Mouse (Mus musculus): ENCODE measurements around the gene Brf1. TPM values are rescaled to one million over a fixed set of nuclear protein-coding genes. Genes with fewer than 3 reads are reported as not detected.

Gene Brf1
- 50.0 and 54.3 TPM in 2 replicates for polyA plus RNA-seq (2014; fragmentation: Nextera tagmentation; extraction: Ambion mirVana)

GRCm38 (mm10) chr12:113000294-113001132 is at the start of gene Brf1:
Brf1 (minus strand) TSS chr12:113000704.
- WGBS: under 1% methylated on average over 56 of the region's 96 CpGs
- Histone ChIP-seq H3K27me3 (replicated peaks; ENCODE audit: control insufficient read depth, insufficient read depth, low read length) (no peaks in the 10 kb centered on the region), H3K4me3 (ENCODE audit: low read depth, low read length) (peak within 1 kb of the TSS; percentile 97), H3K36me3 (ENCODE audit: control insufficient read depth, insufficient read depth, low read length) (0 out of 2 replicates have a peak, but pooled peaks cover 8% of the 10 kb centered on the region), H3K4me1 (ENCODE audit: control insufficient read depth, insufficient read depth, low read length) (peaks cover 9% of the 10 kb centered on the region), H3K4me2 (ENCODE audit: low read depth, low read length) (peak within 1 kb of the TSS; percentile 89), H3K9ac (ENCODE audit: low read depth, low read length) (peak within 1 kb of the TSS; percentile 97), H3K27ac (replicated peaks; ENCODE audit: low read depth, low read length) (peak within 1 kb of the TSS; percentile 90), H3K9me3 (ENCODE audit: control insufficient read depth, low read length) (no peaks in the 10 kb centered on the region)
- ATAC-seq (ENCODE audit: low read depth) (peak; percentile 97), DNase-seq (ENCODE audit: low spot score) (peak; percentile 99)

GRCm38 (mm10) chr12:113049836-113050235 is 49.3 kb upstream of the Brf1 start:
- Histone ChIP-seq H3K9me3 (ENCODE audit: control insufficient read depth, low read length) (no peaks in the 10 kb centered on the region), H3K4me3 (ENCODE audit: low read depth, low read length) (no peak overlapping the region), H3K4me1 (ENCODE audit: control insufficient read depth, insufficient read depth, low read length) (peaks cover 10% of the 10 kb centered on the region; the same call in 1 of the 2 replicates), H3K27ac (replicated peaks; ENCODE audit: low read depth, low read length) (no peak overlapping the region), H3K4me2 (ENCODE audit: low read depth, low read length) (no peak overlapping the region), H3K36me3 (ENCODE audit: control insufficient read depth, insufficient read depth, low read length) (peaks cover 70% of the 10 kb centered on the region), H3K27me3 (replicated peaks; ENCODE audit: control insufficient read depth, insufficient read depth, low read length) (no peaks in the 10 kb centered on the region), H3K9ac (ENCODE audit: low read depth, low read length) (no peak overlapping the region)
- no peak for ATAC-seq (ENCODE audit: low read depth)
- DNase-seq (ENCODE audit: low spot score): no peak
- WGBS: 98% methylated on average over 9 of the region's 9 CpGs

DNA sequence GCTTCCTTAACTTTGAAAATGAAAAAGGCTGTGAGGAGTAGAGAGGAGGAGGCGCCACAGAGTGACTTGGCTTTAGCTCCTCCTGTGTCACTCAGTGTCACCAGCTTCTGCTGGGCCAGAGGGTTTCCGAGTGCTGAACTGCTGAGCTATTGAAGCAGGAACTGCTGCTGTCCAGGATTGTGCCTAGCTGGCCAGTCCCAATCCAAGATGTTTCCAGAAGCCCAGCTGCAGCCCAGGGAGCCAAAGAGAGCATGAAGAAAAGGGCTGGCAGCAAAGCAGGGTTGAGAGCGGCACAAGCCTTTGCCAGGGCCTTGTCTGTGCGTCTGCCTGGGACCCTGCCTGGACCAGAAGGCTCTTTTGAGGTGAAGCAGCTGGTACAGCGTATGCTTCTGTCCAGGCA is 47.6 kb upstream of the Brf1 start:
- Histone ChIP-seq H3K36me3 (ENCODE audit: control insufficient read depth, insufficient read depth, low read length) (peaks cover 57% of the 10 kb centered on the region), H3K4me3 (ENCODE audit: low read depth, low read length) (no peak overlapping the region), H3K27ac (replicated peaks; ENCODE audit: low read depth, low read length) (no peak overlapping the region), H3K9me3 (ENCODE audit: control insufficient read depth, low read length) (no peaks in the 10 kb centered on the region), H3K9ac (ENCODE audit: low read depth, low read length) (no peak overlapping the region), H3K4me2 (ENCODE audit: low read depth, low read length) (no peak overlapping the region), H3K27me3 (replicated peaks; ENCODE audit: control insufficient read depth, insufficient read depth, low read length) (no peaks in the 10 kb centered on the region), H3K4me1 (ENCODE audit: control insufficient read depth, insufficient read depth, low read length) (peaks cover 15% of the 10 kb centered on the region)
- 94% methylated on average over 5 of the region's 5 CpGs for WGBS
- ATAC-seq (ENCODE audit: low read depth) (no peak), DNase-seq (ENCODE audit: low spot score) (no peak)

- H3K4me1 ChIP-seq (ENCODE audit: control insufficient read depth, insufficient read depth, low read length): peaks cover 20% of the 10 kb centered on the region
- ATAC-seq (ENCODE audit: low read depth) (no peak), DNase-seq (ENCODE audit: low spot score) (no peak)
- H3K4me2 ChIP-seq (ENCODE audit: low read depth, low read length): no peak overlapping the region
- no peaks in the 10 kb centered on the region for H3K9me3 ChIP-seq (ENCODE audit: control insufficient read depth, low read length)
- peaks cover 44% of the 10 kb centered on the region for H3K36me3 ChIP-seq (ENCODE audit: control insufficient read depth, insufficient read depth, low read length)
- H3K4me3 ChIP-seq (ENCODE audit: low read depth, low read length): no peak overlapping the region
- H3K27me3 ChIP-seq (replicated peaks; ENCODE audit: control insufficient read depth, insufficient read depth, low read length): no peaks in the 10 kb centered on the region
- no peak overlapping the region for H3K9ac ChIP-seq (ENCODE audit: low read depth, low read length)
- no peak overlapping the region for H3K27ac ChIP-seq (replicated peaks; ENCODE audit: low read depth, low read length)
- 88% methylated on average over 15 of the region's 15 CpGs for WGBS
Observed at GRCm38 (mm10) chr12:113046861-113047260, 46.4 kb upstream of the Brf1 start.

DNA sequence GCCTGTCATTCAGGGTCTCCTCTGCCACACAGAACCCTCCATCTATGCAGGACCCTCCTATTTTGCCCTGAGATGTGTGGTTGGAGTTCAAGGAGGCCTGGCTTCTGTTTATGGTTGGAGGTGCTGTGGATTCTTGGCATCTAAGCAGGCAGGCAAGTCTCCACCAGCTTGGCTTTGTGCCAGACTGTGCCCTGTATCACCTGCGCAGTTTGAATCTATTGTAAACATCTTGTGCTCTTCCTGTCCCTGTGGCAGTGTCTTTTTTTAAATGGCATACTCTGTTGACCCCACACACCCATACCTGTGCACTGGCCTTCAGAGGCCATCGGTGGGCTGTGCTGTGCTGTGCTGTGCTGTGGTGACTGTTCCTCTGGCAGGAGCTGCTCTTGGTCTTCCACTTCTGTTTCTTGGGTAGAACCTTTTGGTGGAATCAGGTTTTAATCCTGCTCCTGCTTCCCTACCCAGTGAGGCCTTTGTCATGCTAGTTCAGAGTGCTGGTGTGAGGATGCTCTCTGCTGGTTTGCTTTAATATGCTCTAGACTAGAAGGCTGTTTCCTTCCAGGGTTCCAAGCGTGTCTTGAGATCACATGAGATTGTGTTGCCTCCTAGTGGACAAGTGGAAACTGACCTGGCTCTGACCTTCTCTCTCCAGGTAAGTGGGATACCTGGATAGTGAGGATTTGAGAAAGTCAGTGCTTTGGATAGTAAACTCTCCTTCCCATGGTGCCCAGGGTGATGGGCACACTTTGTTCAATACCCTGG is 44.6 kb upstream of the Brf1 start:
- H3K9me3 ChIP-seq (ENCODE audit: control insufficient read depth, low read length): no peaks in the 10 kb centered on the region
- WGBS: 76% methylated on average over 3 of the region's 3 CpGs
- peaks cover 27% of the 10 kb centered on the region for H3K36me3 ChIP-seq (ENCODE audit: control insufficient read depth, insufficient read depth, low read length)
- no peak overlapping the region for H3K4me3 ChIP-seq (ENCODE audit: low read depth, low read length)
- no peak for DNase-seq (ENCODE audit: low spot score)
- H3K27ac ChIP-seq (replicated peaks; ENCODE audit: low read depth, low read length): no peak overlapping the region
- peaks cover 11% of the 10 kb centered on the region for H3K4me1 ChIP-seq (ENCODE audit: control insufficient read depth, insufficient read depth, low read length)
- no peak overlapping the region for H3K9ac ChIP-seq (ENCODE audit: low read depth, low read length)
- no peaks in the 10 kb centered on the region for H3K27me3 ChIP-seq (replicated peaks; ENCODE audit: control insufficient read depth, insufficient read depth, low read length)
- ATAC-seq (ENCODE audit: low read depth): 0 out of 2 replicates have a peak, but pooled peaks have one; percentile 45
- H3K4me2 ChIP-seq (ENCODE audit: low read depth, low read length): no peak overlapping the region

DNA sequence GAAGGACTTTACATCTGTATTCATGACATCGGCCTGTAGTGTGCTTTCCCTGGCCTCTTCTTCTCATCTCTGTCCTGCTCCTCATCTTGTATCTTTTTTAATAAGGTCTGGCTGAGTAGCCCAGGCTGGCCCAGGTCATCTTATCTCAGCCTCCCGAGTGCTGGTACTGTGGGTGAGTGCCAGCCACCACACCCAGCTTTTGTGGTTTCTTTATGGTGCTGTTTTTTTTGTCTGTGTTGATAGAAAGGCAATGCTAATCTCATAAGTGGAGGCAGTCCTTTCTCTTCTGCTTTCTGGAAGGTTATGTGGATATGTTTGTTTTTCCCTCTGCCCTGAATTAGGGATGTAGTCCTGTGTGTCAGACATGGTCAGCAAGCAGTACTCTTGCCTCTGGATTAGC is 42.0 kb upstream of the Brf1 start:
- Histone ChIP-seq H3K4me2 (ENCODE audit: low read depth, low read length) (no peak overlapping the region), H3K36me3 (ENCODE audit: control insufficient read depth, insufficient read depth, low read length) (peaks cover 21% of the 10 kb centered on the region; the same call in 1 of the 2 replicates), H3K27me3 (replicated peaks; ENCODE audit: control insufficient read depth, insufficient read depth, low read length) (no peaks in the 10 kb centered on the region), H3K9me3 (ENCODE audit: control insufficient read depth, low read length) (no peaks in the 10 kb centered on the region), H3K27ac (replicated peaks; ENCODE audit: low read depth, low read length) (peak overlapping the region; percentile 72; the same call in 1 of the 2 replicates), H3K9ac (ENCODE audit: low read depth, low read length) (no peak overlapping the region), H3K4me3 (ENCODE audit: low read depth, low read length) (no peak overlapping the region), H3K4me1 (ENCODE audit: control insufficient read depth, insufficient read depth, low read length) (peaks cover 11% of the 10 kb centered on the region)
- ATAC-seq (ENCODE audit: low read depth): no peak
- no peak for DNase-seq (ENCODE audit: low spot score)
- WGBS: 66% methylated on average over 2 of the region's 2 CpGs

- peaks cover 11% of the 10 kb centered on the region for H3K4me1 ChIP-seq (ENCODE audit: control insufficient read depth, insufficient read depth, low read length)
- no peaks in the 10 kb centered on the region for H3K9me3 ChIP-seq (ENCODE audit: control insufficient read depth, low read length)
- H3K4me2 ChIP-seq (ENCODE audit: low read depth, low read length): no peak overlapping the region
- H3K27me3 ChIP-seq (replicated peaks; ENCODE audit: control insufficient read depth, insufficient read depth, low read length): no peaks in the 10 kb centered on the region
- H3K36me3 ChIP-seq (ENCODE audit: control insufficient read depth, insufficient read depth, low read length): peaks cover 15% of the 10 kb centered on the region; the same call in 1 of the 2 replicates
- no peak overlapping the region for H3K27ac ChIP-seq (replicated peaks; ENCODE audit: low read depth, low read length)
- WGBS: 71% methylated on average over 15 of the region's 15 CpGs
- 0 out of 2 replicates have a peak, but pooled peaks have one; percentile 27 for ATAC-seq (ENCODE audit: low read depth)
- H3K4me3 ChIP-seq (ENCODE audit: low read depth, low read length): no peak overlapping the region
- no peak overlapping the region for H3K9ac ChIP-seq (ENCODE audit: low read depth, low read length)
- DNase-seq (ENCODE audit: low spot score): peak; percentile 67
Observed at GRCm38 (mm10) chr12:113041481-113042439, 41.3 kb upstream of the Brf1 start.

GRCm38 (mm10) chr12:113038414-113038813 is 37.9 kb upstream of the Brf1 start:
- 82% methylated on average over 4 of the region's 4 CpGs for whole genome bisulfite sequencing
- no peak overlapping the region for H3K4me2 ChIP-seq (ENCODE audit: low read depth, low read length)
- H3K9me3 ChIP-seq (ENCODE audit: control insufficient read depth, low read length): no peaks in the 10 kb centered on the region
- H3K36me3 ChIP-seq (ENCODE audit: control insufficient read depth, insufficient read depth, low read length): no peaks in the 10 kb centered on the region
- DNase-seq (ENCODE audit: low spot score): no peak
- H3K27ac ChIP-seq (replicated peaks; ENCODE audit: low read depth, low read length): no peak overlapping the region
- H3K27me3 ChIP-seq (replicated peaks; ENCODE audit: control insufficient read depth, insufficient read depth, low read length): no peaks in the 10 kb centered on the region
- H3K4me1 ChIP-seq (ENCODE audit: control insufficient read depth, insufficient read depth, low read length): peaks cover 9% of the 10 kb centered on the region
- H3K4me3 ChIP-seq (ENCODE audit: low read depth, low read length): no peak overlapping the region
- no peak overlapping the region for H3K9ac ChIP-seq (ENCODE audit: low read depth, low read length)
- no peak for ATAC-seq (ENCODE audit: low read depth)
